Mouse (Mus musculus): ENCODE results near the gene Scn8a.

DNA sequence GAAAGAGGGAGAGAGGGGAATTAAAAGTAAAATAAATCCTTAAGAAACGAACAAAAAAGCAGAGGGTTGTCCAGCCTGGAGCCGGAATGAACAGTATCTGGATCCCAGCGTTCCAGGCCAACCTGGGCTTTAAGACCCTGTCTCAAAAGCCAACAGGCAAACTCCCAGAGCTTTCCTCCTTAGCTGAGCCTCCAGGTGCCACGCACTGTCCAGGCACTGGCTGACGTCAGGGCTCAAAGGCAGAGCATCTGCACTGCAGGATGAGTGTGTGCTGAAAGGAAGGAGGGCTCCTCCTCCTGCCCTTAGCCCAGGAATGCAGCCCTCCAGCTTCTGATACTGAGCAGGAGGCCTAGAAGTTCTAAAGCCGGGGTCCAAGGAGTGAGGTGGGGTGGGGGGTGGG lies 224.3 kb downstream of the Scn8a start:
- TF ChIP-seq CTCF (IDR thresholded peaks at IDR 0.05; ENCODE audit: borderline replicate concordance, insufficient read depth, low read length) (no peak), POLR2A (IDR thresholded peaks at IDR 0.05; ENCODE audit: low read depth, low read length) (no peak)
